Mouse (Mus musculus) liver, adult 2 months (tissue): ENCODE measurements around the gene Fuca2. TPM values are rescaled to one million over a fixed set of nuclear protein-coding genes. Genes with fewer than 3 reads are reported as not detected.
"Not testable (repeated sequence)": the region's sequence is repeated elsewhere in the genome, so short reads cannot be mapped to it uniquely, and the experiment has no call there.

Source experiments
- DNase-seq: peaks from one replicate; pipeline ENCODE4 v3.0.0-alpha.2; 2011; ENCODE audit warnings: low read depth, low spot score; ENCODE audit errors: extremely low read depth
- H3K27ac ChIP-seq: fragments of 200-500 bp; replicated peaks from 2 replicates; pipeline ENCODE4 v1.5.1; 2012; ENCODE audit warnings: low read depth, mild to moderate bottlenecking, control low read depth, inconsistent platforms, low read length; ENCODE audit not compliant: insufficient read depth
- H3K27me3 ChIP-seq: fragments of 200-500 bp; 2 replicates; pipeline ENCODE4 v1.6.1; 2012; ENCODE audit warnings: mild to moderate bottlenecking, moderate library complexity, low read length, inconsistent platforms; ENCODE audit not compliant: control insufficient read depth, insufficient read depth
- H3K36me3 ChIP-seq: fragments of 200-500 bp; 2 replicates; pipeline ENCODE4 v1.6.1; 2012; ENCODE audit warnings: low read length, inconsistent platforms; ENCODE audit not compliant: control insufficient read depth, insufficient read depth
- H3K4me1 ChIP-seq: fragments of 200-500 bp; 2 replicates; pipeline ENCODE4 v1.6.1; 2011; ENCODE audit warnings: low read length; ENCODE audit not compliant: control insufficient read depth, insufficient read depth
- H3K4me3 ChIP-seq: fragments of 200-500 bp; 2 replicates; pipeline ENCODE4 v1.5.1; 2011; ENCODE audit warnings: low read depth, mild to moderate bottlenecking, control low read depth, low read length, moderate library complexity; ENCODE audit not compliant: insufficient read depth
- H3K79me2 ChIP-seq: fragments of 200-500 bp; 2 replicates; pipeline ENCODE4 v1.6.1; 2012; ENCODE audit warnings: inconsistent platforms, mild to moderate bottlenecking, low read length, moderate library complexity; ENCODE audit not compliant: control insufficient read depth, insufficient read depth
- H3K9ac ChIP-seq: fragments of 200-500 bp; 2 replicates; pipeline ENCODE4 v1.6.1; 2012; ENCODE audit warnings: low read depth, mild to moderate bottlenecking, control low read depth, inconsistent platforms, low read length
- CTCF ChIP-seq: fragments of 200-500 bp; IDR thresholded peaks from 2 replicates; pipeline ENCODE4 v1.5.1; 2011; ENCODE audit warnings: low read depth, low read length, control low read depth
- POLR2A ChIP-seq: fragments of 200-500 bp; IDR thresholded peaks from 2 replicates; pipeline ENCODE4 v1.6.1; 2011; ENCODE audit warnings: low read length, control low read depth; ENCODE audit not compliant: insufficient read depth; ENCODE audit errors: extremely low read depth
- WGBS: fragments of 180-500 bp; shearing (Covaris S2); methylation state at CpG from one replicate; pipeline ENCODE4 v1.1.7; 2018; 5-methylcytosine and 5-hydroxymethylcytosine counted together
- polyA plus RNA-seq: library from polyadenylated mRNA; depleted of rRNA; stranded (reverse); fragments of >200 nt; gene quantifications from 2 replicates; pipeline ENCODE4 v1.2.3, GENCODE M21; 2012
- total RNA-seq: library from RNA; depleted of rRNA; stranded (reverse); fragments of >200 nt; gene quantifications from 2 replicates; pipeline ENCODE4 v1.2.3, GENCODE M21; 2014

Gene Fuca2
- total and polyA plus RNA-seq, 2 experiments = 4.0 to 11.1 TPM

DNA sequence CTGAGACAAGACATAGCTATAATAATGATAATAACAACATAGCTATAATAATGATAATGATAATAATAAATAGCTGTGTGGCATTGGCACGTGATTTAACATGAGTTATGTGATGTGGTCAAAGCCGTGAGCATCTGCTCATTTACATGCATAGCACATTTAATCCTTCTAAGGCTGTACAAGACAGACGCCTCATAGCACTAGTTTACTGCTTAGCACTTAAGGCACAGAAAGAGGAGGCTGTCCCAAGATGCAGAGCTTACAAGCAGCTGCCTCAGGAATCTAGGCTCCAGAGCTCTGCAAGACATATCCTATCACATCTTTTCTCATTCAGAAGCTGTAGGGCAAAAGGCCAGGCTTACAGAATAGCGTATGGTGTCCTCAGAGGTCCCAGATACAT is 13.4 kb upstream of the Fuca2 start:
- WGBS = 77% methylated on average over 4 of the region's 4 CpGs
- Histone ChIP-seq H3K4me1 (no peaks in the 10 kb centered on the region), H3K27ac (no peak overlapping the region), H3K9ac (no peak overlapping the region), H3K79me2 (no peaks in the 10 kb centered on the region), H3K27me3 (no peaks in the 10 kb centered on the region), H3K36me3 (no peaks in the 10 kb centered on the region), H3K4me3 (no peak overlapping the region)
- no peak for DNase-seq
- TF ChIP-seq CTCF (no peak), POLR2A (no peak)

DNA sequence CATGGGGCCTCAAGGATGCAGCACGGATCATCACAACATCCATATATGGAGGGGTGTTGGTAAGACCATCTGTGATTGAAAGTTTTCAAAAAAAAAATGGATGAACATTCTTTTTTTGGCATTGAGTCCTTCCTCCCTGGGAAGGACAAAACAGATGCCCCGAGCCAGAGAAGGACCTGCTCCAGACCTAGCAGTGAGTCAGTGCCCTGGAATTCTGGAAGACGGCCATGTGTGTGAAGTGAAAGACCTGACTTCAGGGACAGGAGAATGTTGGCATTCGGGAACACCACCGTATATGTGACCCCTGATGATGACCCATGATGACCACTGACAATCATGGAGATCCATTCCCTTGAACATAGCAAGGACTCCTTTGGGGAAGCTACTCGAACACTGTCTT is 9.7 kb upstream of the Fuca2 start:
- H3K4me1 ChIP-seq = no peaks in the 10 kb centered on the region
- no peaks in the 10 kb centered on the region for H3K27me3 ChIP-seq
- H3K27ac ChIP-seq = no peak overlapping the region
- DNase-seq = no peak
- TF ChIP-seq POLR2A = no peak
- no peak for TF ChIP-seq CTCF
- WGBS = 75% methylated on average over 6 of the region's 6 CpGs
- no peaks in the 10 kb centered on the region for H3K79me2 ChIP-seq
- no peaks in the 10 kb centered on the region for H3K36me3 ChIP-seq
- H3K9ac ChIP-seq = no peak overlapping the region
- H3K4me3 ChIP-seq = no peak overlapping the region

DNA sequence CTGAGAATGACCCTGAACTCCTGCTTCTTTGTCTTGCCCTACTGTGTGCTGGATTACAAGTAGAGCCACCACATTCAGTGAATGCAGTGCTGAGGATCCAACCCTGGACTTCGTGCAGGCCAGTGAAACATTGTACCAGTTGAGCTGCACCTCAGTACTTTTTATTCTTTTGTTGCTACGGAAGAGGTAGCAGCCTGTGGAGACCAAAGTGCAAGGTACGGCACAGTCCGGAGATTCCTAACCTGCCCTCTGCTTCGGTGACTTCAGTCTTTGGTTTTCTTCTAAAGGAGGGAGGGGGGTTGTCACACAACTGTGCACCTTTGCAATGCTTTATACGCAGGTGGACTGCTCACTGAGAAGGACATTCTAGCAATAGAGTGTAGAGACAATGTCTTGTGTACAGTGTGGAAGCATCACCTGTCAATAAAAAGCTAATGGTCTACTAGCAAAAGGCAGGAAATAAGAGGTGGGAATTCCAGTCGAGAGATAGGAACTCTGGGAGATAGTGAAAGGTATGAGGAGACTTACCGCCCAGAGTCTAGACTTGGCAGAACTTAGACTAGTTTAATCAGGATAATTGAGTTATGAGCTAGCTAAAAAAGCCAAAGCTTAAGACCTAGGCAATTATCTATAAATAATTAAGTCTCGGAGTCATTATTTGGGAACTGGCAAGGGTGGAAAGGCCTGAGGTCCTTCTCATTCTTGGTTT is 5.2 kb upstream of the Fuca2 start:
- H3K27ac ChIP-seq = no peak overlapping the region
- H3K9ac ChIP-seq = no peak overlapping the region
- no peak overlapping the region for H3K4me3 ChIP-seq
- no peaks in the 10 kb centered on the region for H3K79me2 ChIP-seq
- H3K27me3 ChIP-seq = no peaks in the 10 kb centered on the region
- H3K36me3 ChIP-seq = no peaks in the 10 kb centered on the region
- no peaks in the 10 kb centered on the region for H3K4me1 ChIP-seq
- TF ChIP-seq POLR2A (no peak), CTCF (no peak)
- 81% methylated on average over 9 of the region's 9 CpGs for WGBS
- no peak for DNase-seq

DNA sequence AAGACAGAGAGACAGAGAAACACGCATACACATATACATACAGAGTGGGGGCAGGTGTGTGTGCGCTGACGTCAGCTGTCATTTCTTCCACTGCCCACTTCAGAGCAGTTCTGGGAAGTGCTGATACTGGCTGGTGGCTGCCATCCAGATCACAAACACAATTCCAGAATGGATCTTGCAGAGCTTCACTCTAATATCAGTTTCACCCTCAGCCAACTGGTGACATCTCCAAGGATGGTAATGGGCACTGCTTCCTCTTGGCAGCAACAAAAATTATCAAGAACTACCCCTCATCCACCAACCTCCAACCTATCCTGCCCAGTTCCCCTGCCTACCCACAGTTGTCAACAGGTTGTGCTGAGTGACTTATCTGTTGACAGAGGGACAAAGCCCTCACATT is 3.0 kb upstream of the Fuca2 start:
- Histone ChIP-seq H3K36me3 (no peaks in the 10 kb centered on the region), H3K9ac (no peak overlapping the region), H3K79me2 (no peaks in the 10 kb centered on the region), H3K4me1 (no peaks in the 10 kb centered on the region), H3K27ac (no peak overlapping the region), H3K4me3 (no peak overlapping the region), H3K27me3 (no peaks in the 10 kb centered on the region)
- WGBS = 78% methylated on average over 3 of the region's 3 CpGs
- TF ChIP-seq CTCF (no peak), POLR2A (no peak)
- DNase-seq = no peak

DNA sequence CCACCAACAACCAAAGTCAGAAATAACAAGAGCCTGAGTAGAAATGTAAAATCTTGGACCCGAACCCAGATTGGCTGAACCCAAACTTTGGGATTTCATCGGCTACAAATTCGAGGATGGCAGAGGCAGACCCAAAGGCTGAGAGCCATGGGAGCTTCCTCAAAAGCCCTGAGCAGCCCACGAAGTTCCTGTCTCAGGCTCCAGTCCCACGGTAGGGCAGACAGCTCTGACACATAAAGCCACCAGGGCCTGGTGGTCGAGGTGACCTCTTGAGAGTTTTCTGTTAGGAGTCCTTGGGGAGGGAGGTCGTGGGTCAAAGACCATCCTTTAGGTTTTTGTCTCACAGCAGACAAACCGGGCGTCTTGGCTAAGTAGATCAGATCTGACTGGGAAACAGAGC is 1.1 kb downstream of the Fuca2 start:
- DNase-seq = peak; percentile 8
- no peaks in the 10 kb centered on the region for H3K79me2 ChIP-seq
- TF ChIP-seq POLR2A = no peak
- no peak for TF ChIP-seq CTCF
- no peaks in the 10 kb centered on the region for H3K36me3 ChIP-seq
- H3K9ac ChIP-seq = no peak overlapping the region; the same call in 1 of the 2 replicates
- H3K27ac ChIP-seq = peak overlapping the region; percentile 15
- H3K4me1 ChIP-seq = no peaks in the 10 kb centered on the region
- H3K27me3 ChIP-seq = no peaks in the 10 kb centered on the region
- WGBS = 55% methylated on average over 9 of the region's 9 CpGs
- H3K4me3 ChIP-seq = no peak overlapping the region

DNA sequence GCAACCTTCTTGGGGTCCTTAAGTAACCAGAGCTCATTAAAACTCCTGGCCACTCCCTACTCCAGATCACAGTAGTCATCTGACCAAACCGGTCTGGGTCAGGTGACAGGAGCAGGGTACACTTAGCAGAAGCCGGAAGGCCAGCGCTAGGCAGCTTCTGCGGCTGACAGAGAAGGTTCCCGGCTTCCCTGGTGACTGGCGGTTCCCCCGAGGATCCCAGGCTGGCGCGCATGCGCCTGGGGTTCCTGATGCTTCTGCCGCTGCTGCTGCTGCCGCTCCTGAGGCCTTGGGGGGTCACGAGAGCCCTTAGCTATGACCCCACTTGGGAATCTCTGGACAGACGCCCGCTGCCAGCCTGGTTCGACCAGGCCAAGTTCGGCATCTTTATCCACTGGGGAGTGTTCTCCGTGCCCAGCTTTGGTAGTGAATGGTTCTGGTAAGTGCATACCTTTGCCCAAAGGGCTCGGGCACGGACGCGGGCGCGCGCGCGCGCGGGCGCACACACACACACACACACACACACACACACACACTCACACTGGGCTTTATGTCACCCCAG is 1.7 kb downstream of the Fuca2 start:
- peak overlapping the region; percentile 69 for H3K4me3 ChIP-seq
- H3K27ac ChIP-seq = peak overlapping the region; percentile 15; the same call in 1 of the 2 replicates
- WGBS = under 1% methylated on average over 30 of the region's 30 CpGs
- peak; percentile 75 for DNase-seq
- no peaks in the 10 kb centered on the region for H3K27me3 ChIP-seq
- TF ChIP-seq CTCF = no peak
- TF ChIP-seq POLR2A = no peak
- no peaks in the 10 kb centered on the region for H3K79me2 ChIP-seq
- H3K4me1 ChIP-seq = no peaks in the 10 kb centered on the region
- H3K9ac ChIP-seq = peak overlapping the region; percentile 60
- no peaks in the 10 kb centered on the region; the same call in 1 of the 2 replicates for H3K36me3 ChIP-seq

DNA sequence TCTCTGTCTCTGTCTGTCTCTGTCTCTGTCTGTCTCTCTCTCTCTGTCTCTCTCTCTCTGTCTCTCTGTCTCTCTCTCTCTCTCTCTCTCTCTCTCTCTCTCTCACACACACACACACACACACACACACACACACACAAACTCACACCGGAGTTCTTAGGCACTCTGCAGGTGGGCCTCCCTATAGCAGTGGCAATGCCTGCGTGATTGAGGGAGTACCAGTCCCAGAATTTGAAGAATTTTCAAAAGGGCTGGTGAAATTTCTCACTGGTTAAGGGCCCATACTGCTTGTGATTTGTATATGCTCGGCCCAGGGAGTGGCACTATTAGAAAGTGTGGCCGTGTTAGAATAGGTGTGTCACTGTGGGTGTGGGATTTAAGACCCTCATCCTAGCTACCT is 2.2 kb downstream of the Fuca2 start:
- not testable (repeated sequence) for H3K27ac ChIP-seq, H3K4me1 ChIP-seq, H3K9ac ChIP-seq, DNase-seq, H3K36me3 ChIP-seq, H3K79me2 ChIP-seq, H3K27me3 ChIP-seq
- peak overlapping the region; percentile 69; the same call in 1 of the 2 replicates for H3K4me3 ChIP-seq
- 74% methylated on average over 4 of the region's 4 CpGs for WGBS
